Mouse (Mus musculus) liver, adult 2 months (tissue): ENCODE data around the gene Trak2.

Experiments
- CTCF ChIP-seq: fragments of 200-500 bp; IDR thresholded peaks from 2 replicates; pipeline ENCODE4 v1.5.1; 2011; ENCODE audit warnings: low read depth, low read length, control low read depth
- POLR2A ChIP-seq: fragments of 200-500 bp; IDR thresholded peaks from 2 replicates; pipeline ENCODE4 v1.6.1; 2011; ENCODE audit warnings: low read length, control low read depth; ENCODE audit not compliant: insufficient read depth; ENCODE audit errors: extremely low read depth

DNA sequence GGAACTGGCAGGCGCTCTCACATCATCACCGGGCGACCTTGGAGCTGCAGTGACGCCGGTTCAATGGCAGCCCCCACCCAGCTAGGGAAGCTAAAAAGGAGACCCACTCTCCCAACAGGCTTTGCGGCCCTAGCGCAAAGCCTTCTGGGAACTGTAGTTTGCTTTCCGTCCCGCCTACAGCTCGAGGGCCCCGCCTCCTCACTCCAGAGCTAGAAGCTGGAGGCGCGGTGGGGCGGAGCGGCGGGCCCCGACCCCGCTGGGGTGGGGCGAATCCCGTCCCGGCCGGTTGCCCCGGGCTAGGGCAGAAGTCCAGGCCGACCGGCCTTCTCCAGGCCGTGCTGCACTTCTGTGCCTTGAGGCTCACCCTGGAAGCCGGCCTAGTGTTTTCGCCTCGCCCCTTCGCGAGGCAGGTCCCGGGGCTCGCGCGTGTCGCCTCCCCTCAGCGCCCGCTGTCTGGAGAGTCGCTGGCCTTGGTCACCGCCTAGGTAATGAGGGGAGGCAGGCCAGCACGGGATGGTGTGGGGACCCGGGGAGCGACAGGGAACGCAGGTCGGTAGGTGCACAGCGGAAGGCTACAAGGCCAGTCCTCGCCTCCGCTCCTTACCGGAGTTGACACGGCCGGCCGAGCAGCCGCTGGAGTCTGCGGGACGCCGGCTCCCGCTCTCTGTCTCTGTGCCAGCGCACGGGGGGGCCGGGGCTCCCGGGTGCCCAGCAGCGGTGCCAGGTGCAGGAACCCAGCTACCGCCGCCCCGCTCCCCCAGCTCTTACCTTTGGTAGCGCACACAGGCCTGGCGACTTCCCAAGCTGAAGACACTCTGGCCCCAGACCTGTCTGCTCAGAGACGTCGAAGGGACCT is at the start of gene Trak2, which contains the start of gene Stradb:
- TF ChIP-seq CTCF (no peak), POLR2A (peak; percentile 68)
